Mouse (Mus musculus) brain, embryonic 14.5 days (tissue): ENCODE measurements around the gene Hrnr. TPM values are rescaled to one million over a fixed set of nuclear protein-coding genes. Genes with fewer than 3 reads are reported as not detected.

Experiments
- DNase-seq: peaks from one replicate; pipeline ENCODE4 v3.0.0-alpha.2; 2011; ENCODE audit warnings: low read depth
- CTCF ChIP-seq: fragments of 200-500 bp; IDR thresholded peaks from 2 replicates; pipeline ENCODE4 v1.5.1; 2012; ENCODE audit warnings: inconsistent platforms, mild to moderate bottlenecking, moderate library complexity, borderline replicate concordance; ENCODE audit not compliant: insufficient read depth, insufficient read length; ENCODE audit errors: extremely low read depth
- POLR2A ChIP-seq: fragments of 200-500 bp; IDR thresholded peaks from 2 replicates; pipeline ENCODE4 v1.6.1; 2012; ENCODE audit warnings: mild to moderate bottlenecking, inconsistent platforms, borderline replicate concordance; ENCODE audit not compliant: poor library complexity, insufficient read depth, insufficient read length, severe bottlenecking; ENCODE audit errors: extremely low read depth
- polyA plus RNA-seq: library from polyadenylated mRNA; depleted of rRNA; stranded (reverse); fragments of >200 nt; gene quantifications from 2 replicates; pipeline ENCODE4 v1.2.3, GENCODE M21; 2012; rRNA removed

Hrnr gene
- polyA plus RNA-seq, result 0.03 TPM in 1 of 2 replicates, not detected in the other

DNA sequence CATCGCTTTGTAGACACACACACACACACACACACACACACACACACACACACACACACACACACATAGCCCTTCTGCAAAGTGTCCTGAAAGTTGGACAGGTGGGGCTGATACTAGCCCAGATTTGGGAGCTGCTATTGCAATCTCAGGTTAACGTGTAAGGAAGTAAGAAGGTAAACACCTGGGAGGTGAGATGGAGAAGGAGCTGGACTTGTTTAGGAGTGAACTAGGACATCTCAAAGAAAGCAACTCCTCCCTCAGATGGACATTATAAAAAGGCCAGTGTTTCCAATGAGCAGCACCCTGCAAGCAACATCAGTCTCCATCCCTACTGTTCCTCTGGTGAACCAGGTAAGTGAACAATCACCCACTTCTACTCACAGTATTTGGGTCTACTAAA, at the start of gene Hrnr:
Gene Hrnr, plus strand, starts transcription at position 301 of the 400 bp plus-strand sequence.
- TF ChIP-seq CTCF (no peak), POLR2A (no peak)
- no peak for DNase-seq

DNA sequence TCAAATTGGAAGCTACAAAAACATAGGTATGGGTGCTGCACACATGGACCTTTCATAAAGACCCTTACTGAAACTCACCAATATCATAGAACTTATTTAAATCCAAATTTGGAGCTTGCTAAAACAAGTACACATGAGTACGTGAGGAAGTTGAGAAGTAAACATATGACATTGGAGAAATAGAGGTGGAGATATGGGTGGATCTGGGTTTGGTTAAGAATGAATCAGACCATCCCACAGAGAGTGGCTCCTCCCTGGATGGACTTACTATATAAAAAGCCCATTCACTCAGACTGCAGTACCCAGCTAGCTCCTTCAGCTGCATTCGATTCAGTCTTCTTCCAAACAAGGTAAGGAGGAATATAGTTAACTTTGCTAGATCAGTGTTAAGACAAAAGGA, 46.3 kb upstream of the Hrnr start, which contains the start of gene Flg:
Gene Flg, plus strand, starts transcription at position 301 of the 400 bp plus-strand sequence.
- no peak for TF ChIP-seq POLR2A
- no peak for TF ChIP-seq CTCF
- no peak for DNase-seq

DNA sequence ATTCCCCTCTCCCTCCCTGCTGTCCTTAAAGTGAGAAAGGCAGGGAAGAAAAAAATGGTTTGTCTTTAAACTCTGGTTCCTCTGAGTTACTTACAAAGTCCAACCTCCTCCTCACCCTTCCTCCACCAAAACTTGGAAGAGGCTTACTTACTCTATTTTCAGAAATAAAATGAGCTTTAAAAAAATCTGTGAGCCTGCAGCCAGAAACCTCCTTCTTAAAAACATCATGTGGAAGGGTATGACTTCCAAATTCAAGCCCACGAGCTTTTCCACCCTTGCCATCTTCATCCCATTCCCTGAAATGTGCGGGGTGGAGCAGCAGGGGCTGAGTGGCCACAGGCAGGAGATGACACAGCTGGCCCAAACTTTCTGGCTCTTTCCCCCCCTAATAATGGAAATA, 22.0 kb upstream of the Hrnr start:
- TF ChIP-seq POLR2A (no peak), CTCF (no peak)

DNA sequence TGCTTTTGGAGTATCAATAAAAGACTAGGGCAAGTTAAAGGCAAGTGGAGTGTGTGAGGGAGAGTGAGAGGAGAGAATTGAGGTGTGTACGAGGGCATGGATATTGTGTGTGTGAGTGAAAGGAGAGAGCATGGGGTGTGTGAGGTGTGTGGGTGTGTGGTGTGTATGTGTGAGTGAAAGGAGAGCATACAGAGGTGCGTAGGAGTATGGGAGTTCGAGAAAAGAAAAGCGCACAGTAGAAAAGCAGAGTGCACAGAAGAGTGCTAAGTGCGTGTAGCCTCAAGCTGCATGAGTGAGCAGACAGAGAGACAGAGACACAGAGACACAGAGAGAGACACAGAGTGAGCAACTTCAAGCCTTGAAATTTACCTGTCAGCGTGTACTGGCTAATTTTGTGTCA, 19.7 kb upstream of the Hrnr start:
- no peak for TF ChIP-seq CTCF
- TF ChIP-seq POLR2A, result no peak
- DNase-seq, result no peak

More for the DNA sequence above, 22.0 kb upstream of the Hrnr start:
- no peak for DNase-seq

DNA sequence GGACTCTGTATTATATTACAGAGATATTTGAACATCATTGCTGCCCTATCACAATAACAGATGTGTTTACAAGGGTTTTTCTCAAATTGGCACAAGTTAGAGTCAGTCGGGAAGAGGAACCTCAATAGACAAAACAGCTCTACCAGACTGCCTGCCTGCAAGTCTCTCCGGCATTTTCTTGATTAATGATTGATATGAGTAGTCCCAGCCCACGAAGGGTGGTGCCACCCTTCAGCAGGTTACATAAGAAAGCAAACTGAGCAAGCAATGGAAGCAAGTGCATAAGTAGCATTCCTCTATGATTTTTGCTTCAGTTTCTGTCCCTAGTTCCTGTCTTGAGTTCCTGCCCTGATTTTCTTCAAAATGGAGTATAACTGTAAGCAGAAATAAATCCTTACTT, 17.7 kb upstream of the Hrnr start:
- no peak for DNase-seq
- TF ChIP-seq CTCF (no peak), POLR2A (no peak)

DNA sequence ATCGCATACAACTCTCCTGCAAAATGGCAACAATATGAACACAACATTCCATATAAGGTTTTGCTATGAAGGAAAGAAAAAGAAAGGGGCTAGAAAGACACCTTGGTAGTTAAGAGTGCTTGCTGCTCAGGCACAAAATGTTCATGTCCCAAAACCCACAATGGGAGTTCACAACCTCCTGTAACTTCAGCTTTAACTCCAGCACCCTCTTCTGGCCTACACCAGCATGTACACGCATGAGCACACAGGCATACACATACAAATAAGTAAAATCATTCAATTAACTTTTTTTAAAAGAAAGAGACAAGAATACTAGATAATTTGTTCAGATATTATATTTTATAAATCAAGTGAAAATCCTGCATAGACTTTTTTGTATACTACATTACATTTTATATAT, 13.4 kb upstream of the Hrnr start:
- DNase-seq, result peak; percentile 2
- no peak for TF ChIP-seq POLR2A
- peak; percentile 10; the same call in 1 of the 2 replicates for TF ChIP-seq CTCF

DNA sequence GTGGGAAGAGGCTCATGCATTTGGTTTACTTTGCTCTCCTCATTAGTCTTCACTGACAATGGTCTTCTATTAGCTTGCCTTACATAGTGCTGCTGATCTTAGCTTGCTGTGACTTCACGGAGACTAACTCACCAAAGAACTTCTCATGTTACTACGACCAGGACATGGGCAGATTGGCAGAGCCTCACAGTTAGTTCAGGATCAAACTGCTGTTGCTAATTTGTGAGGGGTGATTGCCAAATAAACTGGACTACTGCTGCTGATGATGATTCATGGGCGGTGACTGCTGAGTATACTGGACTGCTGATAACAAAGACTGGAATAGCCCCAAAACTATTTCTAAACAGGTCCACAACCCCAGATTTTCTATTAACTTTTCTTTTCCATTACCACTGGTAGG, 8.2 kb upstream of the Hrnr start:
- TF ChIP-seq POLR2A (no peak), CTCF (no peak)
- no peak for DNase-seq

DNA sequence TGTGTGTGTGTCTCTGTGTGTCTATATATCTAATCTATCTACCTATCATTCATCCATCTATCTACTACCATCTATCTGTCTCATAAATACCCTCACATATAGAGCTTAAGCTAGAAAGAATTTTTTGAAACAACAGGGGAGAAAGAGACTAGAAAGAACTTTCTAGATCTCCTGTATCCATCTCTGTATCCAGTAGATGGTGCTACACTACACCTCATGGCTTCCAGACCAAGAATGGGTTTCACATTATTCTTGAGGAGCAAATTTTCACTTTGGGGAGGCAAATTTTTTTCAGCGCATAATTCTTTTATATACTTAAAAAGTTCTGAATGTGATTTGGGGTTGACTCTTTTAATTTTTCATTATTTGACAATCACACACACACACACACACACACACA, 5.2 kb upstream of the Hrnr start:
- TF ChIP-seq CTCF (no peak), POLR2A (no peak)
- DNase-seq, result no peak

DNA sequence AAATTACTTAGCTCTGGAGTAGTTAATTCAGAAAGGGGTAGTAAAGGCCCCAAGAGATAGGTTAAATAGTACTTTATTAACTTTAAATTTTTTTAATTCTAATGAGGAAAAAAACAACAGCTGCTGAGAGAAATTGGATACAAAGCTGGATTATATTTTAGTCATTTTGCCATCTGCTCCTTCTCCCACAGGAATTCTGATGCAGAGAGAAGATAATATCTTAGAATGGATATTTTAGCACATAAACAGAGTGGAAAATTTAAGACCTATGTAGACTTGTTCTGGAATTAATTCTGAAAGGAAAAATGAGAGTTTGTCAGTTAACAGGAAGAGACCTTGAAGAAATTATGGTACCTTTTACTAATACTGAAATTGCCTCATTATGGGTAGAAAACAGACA, 18.2 kb downstream of the Hrnr start:
- peak; percentile 11 for DNase-seq
- TF ChIP-seq POLR2A, result no peak
- no peak for TF ChIP-seq CTCF

DNA sequence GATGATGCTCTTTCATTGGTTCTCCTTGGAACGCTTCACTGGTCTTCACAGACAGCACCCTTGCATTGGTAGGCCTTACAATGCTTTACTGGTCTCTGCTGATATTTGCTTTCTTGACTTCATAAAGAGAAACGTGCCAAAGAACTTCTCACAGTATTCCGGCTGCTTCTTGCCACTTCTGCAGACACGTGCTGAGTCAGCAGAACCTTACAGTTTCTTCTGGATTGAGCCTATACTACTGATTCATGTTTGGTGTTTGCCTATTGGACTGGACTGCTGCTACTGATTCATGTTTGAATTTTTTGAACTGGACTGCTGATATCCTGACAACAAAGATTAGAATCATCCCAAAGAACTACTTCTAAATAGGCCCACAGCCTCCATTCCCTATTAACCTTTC, 20.5 kb downstream of the Hrnr start:
- DNase-seq, result no peak

DNA sequence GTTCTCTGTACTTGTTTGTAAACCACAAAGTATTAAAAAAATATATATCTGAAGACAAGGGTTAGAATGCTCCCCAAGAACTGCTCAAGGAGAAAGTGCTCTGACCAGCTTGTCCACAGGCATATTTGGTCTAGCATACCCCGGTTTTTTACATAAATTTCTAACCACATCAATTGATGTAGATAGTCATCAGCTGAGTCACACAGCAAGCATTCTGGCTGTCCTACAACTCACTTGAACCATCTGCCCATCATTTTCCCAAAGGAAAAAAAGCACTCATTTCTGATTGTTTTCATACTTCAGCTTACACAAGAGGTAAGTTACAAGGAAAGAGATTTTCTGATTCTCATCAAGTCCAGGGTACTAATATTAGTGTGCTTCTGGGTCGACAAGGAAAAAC, 27.3 kb downstream of the Hrnr start:
- DNase-seq, result no peak
- TF ChIP-seq CTCF (no peak), POLR2A (no peak)

More for the DNA sequence above, 20.5 kb downstream of the Hrnr start:
- TF ChIP-seq POLR2A (no peak), CTCF (no peak)

DNA sequence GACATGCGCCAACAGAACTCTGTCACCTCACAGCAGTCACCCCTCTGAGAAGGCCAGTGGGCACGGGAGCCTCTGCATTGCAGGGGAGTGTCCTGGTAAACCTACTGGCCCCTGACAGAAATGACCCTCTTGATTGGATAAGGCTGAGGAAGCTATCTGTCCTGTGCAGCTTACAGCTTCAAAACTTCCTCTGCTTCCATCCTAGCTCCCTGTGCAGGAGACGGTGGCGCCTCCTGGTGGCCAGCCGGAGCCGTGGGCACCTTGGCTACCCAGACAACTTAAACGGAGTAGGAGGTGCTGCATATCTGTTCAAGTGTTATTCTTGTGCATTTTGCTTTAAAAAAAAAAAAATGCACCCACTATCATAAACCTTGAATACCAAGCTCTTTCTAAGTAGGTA, 40.5 kb downstream of the Hrnr start:
- TF ChIP-seq CTCF (peak; percentile 70), POLR2A (no peak)
- peak; percentile 52 for DNase-seq

DNA sequence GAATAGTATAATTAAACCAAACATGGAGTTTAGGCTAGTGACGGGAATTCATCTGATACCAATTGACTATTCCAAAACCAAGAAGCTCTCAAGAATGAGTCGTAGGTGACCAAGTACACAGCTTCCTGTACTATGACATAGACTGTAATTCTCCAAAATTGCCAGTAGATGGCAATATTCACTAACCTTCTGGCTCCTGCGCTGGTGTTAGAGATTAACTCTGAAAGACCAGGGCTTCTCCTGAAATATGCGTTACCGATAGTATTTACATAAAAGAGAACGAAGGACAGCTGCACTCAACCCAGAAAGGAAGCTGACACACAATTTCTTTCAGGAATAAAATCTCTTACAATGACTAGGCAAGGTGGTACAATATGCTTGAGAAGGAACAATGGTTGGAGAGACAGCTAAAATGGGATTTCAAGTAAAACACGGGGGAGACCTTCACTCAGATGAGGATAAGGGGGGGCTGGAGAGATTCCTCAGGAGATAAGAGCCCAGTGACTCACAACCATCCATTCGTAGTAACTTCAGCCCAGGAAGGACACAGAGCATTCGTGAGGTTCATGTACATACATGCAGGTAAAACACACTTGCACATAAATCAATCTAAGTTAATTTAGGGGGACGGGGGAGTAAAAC, 42.5 kb downstream of the Hrnr start:
- TF ChIP-seq POLR2A (no peak), CTCF (peak; percentile 50; the same call in 1 of the 2 replicates)

More for the DNA sequence above, 42.5 kb downstream of the Hrnr start:
- peak; percentile 84 for DNase-seq
